Mouse (Mus musculus) embryo, embryonic 11 days (tissue): ENCODE measurements at regions not wholly inside any gene's neighbourhood (a gene's known extent, or its start where the extent isn't known, plus 50 kb on each side); places are given as distances from the start of the nearest gene placed in this dataset.
A peak's percentile ranks its signal among the peaks of the same experiment; 100 is the strongest.

ENCODE experiments used
- DNase-seq: peaks from one replicate; pipeline ENCODE4 v3.0.0-alpha.2; 2015

DNA sequence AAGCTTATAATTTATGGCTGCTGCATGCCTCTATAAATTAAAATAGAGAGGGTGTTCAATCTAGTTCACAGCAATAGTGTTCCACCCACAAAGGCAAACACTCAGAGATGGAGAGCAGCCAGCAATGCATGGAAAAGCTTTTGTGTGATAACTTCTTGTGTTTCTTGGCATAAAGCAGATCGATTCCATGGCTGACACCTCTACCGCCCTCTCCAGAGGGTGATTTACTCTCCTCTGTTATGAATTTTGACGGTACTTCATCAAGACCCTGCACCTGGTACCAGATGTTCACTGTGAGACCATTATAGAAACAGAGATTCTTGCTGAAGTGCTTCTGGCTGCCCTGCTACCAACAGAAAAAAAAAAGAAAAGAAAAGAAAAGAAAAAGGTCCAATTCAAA, 54.1 kb upstream of the Btc start:
- DNase-seq, result no peak

DNA sequence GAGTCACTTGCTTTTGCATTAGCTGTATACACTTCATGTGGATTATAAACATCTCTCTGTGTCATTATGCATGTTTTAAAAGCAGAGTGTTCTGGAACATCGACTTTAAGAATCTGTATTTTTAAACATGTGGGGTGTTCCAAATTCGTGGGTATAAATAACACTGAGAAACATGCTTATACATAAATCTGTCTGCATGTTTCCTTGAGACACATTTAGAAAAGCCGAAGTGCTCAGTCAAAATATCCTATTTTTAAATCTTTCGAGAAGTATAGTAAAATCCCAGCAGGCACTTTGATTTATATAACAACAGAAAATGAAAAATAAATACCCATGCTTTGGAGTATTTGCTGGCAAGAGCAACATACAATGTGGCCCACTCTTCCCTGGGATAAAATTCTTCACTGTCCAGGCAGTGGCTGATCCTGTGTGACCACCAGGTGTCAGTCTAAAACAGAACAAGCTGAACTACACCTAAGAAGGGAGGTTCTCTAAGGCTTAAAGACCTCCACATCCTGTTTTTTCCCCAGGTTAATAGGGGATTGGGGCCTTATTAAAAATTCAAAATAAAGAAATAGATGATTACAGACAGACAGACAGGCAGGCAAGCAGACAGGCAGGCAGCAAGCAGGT, 52.4 kb upstream of the Parm1 start:
- DNase-seq, result peak; percentile 71
